In genomic region chr9:116174481-116175461, GRCm38 (mm10) we compare ENCODE assay signal across 8 mouse cellular contexts. TPM values are rescaled to one million over a fixed set of nuclear protein-coding genes. Genes with fewer than 3 reads are reported as not detected.
A peak's percentile ranks its signal among the peaks of the same experiment; 100 is the strongest.
DNase-seq lines count a peak whose midpoint lies in the region; ATAC-seq and TF ChIP-seq lines count a peak whose summit lies in the region.

Tgfbr2 (minus strand) TSS chr9:116175360.

- no peak within 1 kb of the TSS for H3K27ac ChIP-seq in ES-E14 (ENCODE audit: insufficient read depth, low read depth, low read length, poor library complexity, severe bottlenecking)
- H3K27ac ChIP-seq in hindbrain, embryonic 13.5 days = peak within 1 kb of the TSS; percentile 77

- H3K9me3 ChIP-seq in ES-E14 (ENCODE audit: control insufficient read depth, insufficient read depth, low read depth, low read length) = no peaks in the 10 kb centered on the region
- no peaks in the 10 kb centered on the region for H3K9me3 ChIP-seq in hindbrain, embryonic 13.5 days

- DNase-seq in ES-E14 (ENCODE audit: low read depth, low spot score) = peak; percentile 39
- peak; percentile 44 to 60 for DNase-seq in cerebellum, postnatal 10 days
- DNase-seq in frontal cortex, postnatal 25 days (ENCODE audit: low spot score in 2 of 2) = peak; percentile 10 to 40
- peak; percentile 37 to 48 for DNase-seq in layer of hippocampus, postnatal 36 days
- DNase-seq in lung, postnatal 4 days = peak; percentile 92 to 96
- DNase-seq in retina, postnatal 1 day = peak; percentile 71
- DNase-seq in urinary bladder, adult 18-20 months (ENCODE audit: low spot score in 2 of 2) = peak; percentile 75 to 89

- in situ Hi-C loops in ES-E14 (cut with MboI; ENCODE audit: low sequenced_read_pairs in 2 of 2, unreplicated experiment in 2 of 2) = no loop called here

- under 1% methylated on average over 90 of the region's 90 CpGs for WGBS in hindbrain, embryonic 13.5 days

- peak within 1 kb of the TSS; percentile 92 for H3K4me2 ChIP-seq in hindbrain, embryonic 13.5 days

- peaks cover 42% of the 10 kb centered on the region for H3K27me3 ChIP-seq in hindbrain, embryonic 13.5 days

- ATAC-seq in hindbrain, embryonic 13.5 days (ENCODE audit: low FRiP score) = peak; percentile 59

- H3K4me1 ChIP-seq in ES-E14 (ENCODE audit: control insufficient read depth in 2 of 2, insufficient read depth in 2 of 2, low read length in 2 of 2, poor library complexity in 1 of 2) = peaks cover 0 to 3% of the 10 kb centered on the region in 2 experiments; a peak in 1 of 4 replicates
- H3K4me1 ChIP-seq in hindbrain, embryonic 13.5 days (replicated peaks) = peaks cover 18% of the 10 kb centered on the region

- no peaks in the 10 kb centered on the region for H3K36me3 ChIP-seq in ES-E14 (ENCODE audit: control insufficient read depth, insufficient read depth, low read length, poor library complexity, severe bottlenecking)
- H3K36me3 ChIP-seq in hindbrain, embryonic 13.5 days = no peaks in the 10 kb centered on the region

- peak within 1 kb of the TSS; percentile 76 for H3K9ac ChIP-seq in ES-E14 (ENCODE audit: insufficient read depth, low read depth, low read length, poor library complexity, severe bottlenecking)
- peak within 1 kb of the TSS; percentile 82 for H3K9ac ChIP-seq in hindbrain, embryonic 13.5 days

- peak within 1 kb of the TSS; percentile 69 to 70 for H3K4me3 ChIP-seq in ES-E14 (ENCODE audit: insufficient read depth in 1 of 2, low read depth in 1 of 2, low read length in 2 of 2, poor library complexity in 1 of 2, severe bottlenecking in 1 of 2)
- peak within 1 kb of the TSS; percentile 62 for H3K4me3 ChIP-seq in hindbrain, embryonic 13.5 days

TF ChIP-seq in ES-E14, 5 proteins besides CTCF, POLR2A, EP300 and RAD21:
- TF ChIP-seq HCFC1 (IDR thresholded peaks at IDR 0.05; ENCODE audit: borderline replicate concordance, insufficient read depth, low read length) = no peak
- no peak for TF ChIP-seq ZNF384 (IDR thresholded peaks at IDR 0.05; ENCODE audit: low read depth, low read length)
- no peak for TF ChIP-seq ZC3H11A (IDR thresholded peaks at IDR 0.05; ENCODE audit: borderline replicate concordance, low read depth, low read length)
- no peak for TF ChIP-seq MAFK (IDR thresholded peaks at IDR 0.05; ENCODE audit: insufficient read depth, low read depth, low read length)
- no peak for TF ChIP-seq CHD2 (IDR thresholded peaks at IDR 0.05; ENCODE audit: low read depth, low read length)

RNA-seq across cellular contexts. Expression of gene Tgfbr2, which starts in this region (rescaled TPM):
- total RNA-seq in ES-E14 (2012; rRNA removed) = 2.6 and 5.1 TPM in 2 replicates
- polyA plus RNA-seq in hindbrain, embryonic 13.5 days (2015; fragmentation: Nextera tagmentation; extraction: Ambion mirVana) = 8.9 and 9.0 TPM in 2 replicates
- 10 to 100 TPM; 10.6 to 12.6 TPM for total RNA-seq in layer of hippocampus, postnatal 36 days (2021)

Comparison
In these comparisons a context has a peak if more than half of its experiments do, and no peak if none do; other contexts are left out.
1. DNase-seq: peak in every context shown above with its lines; median percentile 94 in lung, postnatal 4 days; 82 in urinary bladder, adult 18-20 months; 71 in retina, postnatal 1 day; 52 in cerebellum, postnatal 10 days; 42 in layer of hippocampus, postnatal 36 days; 39 in ES-E14; 25 in frontal cortex, postnatal 25 days.